Mouse (Mus musculus) neural tube, embryonic 15.5 days (tissue): ENCODE results near the gene Mctp2. TPM values are rescaled to one million over a fixed set of nuclear protein-coding genes. Genes with fewer than 3 reads are reported as not detected.

Experiments
- ATAC-seq: fragments of 200-750 bp; cut with Nextera tagmentation; 2 replicates; pipeline ENCODE4 v1.8.0; 2017; ENCODE audit warnings: mild to moderate bottlenecking, moderate TSS enrichment, moderate library complexity; ENCODE audit not compliant: low FRiP score
- H3K27ac ChIP-seq: fragments of 300-500 bp; sonication (generic); replicated peaks from 2 replicates; pipeline ENCODE4 v1.5.1; 2015; ENCODE audit warnings: mild to moderate bottlenecking, inconsistent platforms
- H3K27me3 ChIP-seq: fragments of 300-500 bp; sonication (generic); replicated peaks from 2 replicates; pipeline ENCODE4 v1.6.1; 2015; ENCODE audit warnings: inconsistent platforms
- H3K36me3 ChIP-seq: fragments of 300-500 bp; sonication (generic); 2 replicates; pipeline ENCODE4 v1.6.1; 2015; ENCODE audit warnings: inconsistent platforms
- H3K4me1 ChIP-seq: fragments of 300-500 bp; sonication (generic); 2 replicates; pipeline ENCODE4 v1.6.1; 2015; ENCODE audit warnings: inconsistent platforms
- H3K4me2 ChIP-seq: fragments of 300-500 bp; sonication (generic); 2 replicates; pipeline ENCODE4 v1.6.1; 2015; ENCODE audit warnings: inconsistent platforms, mild to moderate bottlenecking, moderate library complexity
- H3K4me3 ChIP-seq: fragments of 300-500 bp; sonication (generic); replicated peaks from 2 replicates; pipeline ENCODE4 v1.5.1; 2015; ENCODE audit warnings: mild to moderate bottlenecking, inconsistent platforms
- H3K9ac ChIP-seq: fragments of 300-500 bp; sonication (generic); replicated peaks from 2 replicates; pipeline ENCODE4 v1.6.1; 2015; ENCODE audit warnings: mild to moderate bottlenecking, inconsistent platforms
- H3K9me3 ChIP-seq: fragments of 300-500 bp; sonication (generic); replicated peaks from 2 replicates; pipeline ENCODE4 v1.6.1; 2016; ENCODE audit warnings: inconsistent platforms
- WGBS: fragments of 180-500 bp; shearing (Covaris S2); methylation state at CpG from one replicate; pipeline ENCODE4 v1.1.7; 2015; ENCODE audit warnings: mixed read lengths; 5-methylcytosine and 5-hydroxymethylcytosine counted together
- polyA plus RNA-seq: library from polyadenylated mRNA; unstranded; fragments of >200 nt; fragmentation: Nextera tagmentation; extraction: Ambion mirVana; gene quantifications from 2 replicates; pipeline ENCODE4 v1.2.1, GENCODE M21; 2015

Gene Mctp2
- 1.5 and 2.3 TPM in 2 replicates for polyA plus RNA-seq

DNA sequence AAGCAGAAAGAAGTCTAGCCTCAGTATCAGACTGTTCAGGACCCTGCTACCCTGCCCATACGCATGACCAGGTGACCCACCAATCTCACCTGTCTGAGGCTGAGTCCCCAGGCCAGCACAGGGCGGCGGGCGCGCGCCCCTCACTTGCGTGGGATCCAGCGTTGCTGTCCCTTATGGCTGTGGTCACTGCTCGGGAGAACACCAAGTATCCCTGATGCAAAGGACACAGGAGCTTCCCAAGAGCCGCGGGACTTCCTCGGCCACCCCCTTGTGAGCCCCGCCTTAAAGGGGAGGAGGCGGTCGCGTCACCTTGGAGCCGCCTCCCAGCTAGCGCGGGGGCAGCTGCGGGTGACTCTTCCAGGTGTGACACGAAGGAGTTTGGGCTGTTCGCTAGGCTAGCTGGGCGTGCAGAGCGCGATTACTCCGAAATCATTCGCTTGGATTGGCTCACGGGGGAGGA is at the start of gene Mctp2:
Gene Mctp2, minus strand, starts transcription at position 227 of the 460 bp plus-strand sequence.
- Histone ChIP-seq H3K4me1 (peaks cover 15% of the 10 kb centered on the region), H3K4me3 (peak within 1 kb of the TSS; percentile 49), H3K9me3 (no peaks in the 10 kb centered on the region), H3K27ac (no peak within 1 kb of the TSS), H3K36me3 (no peaks in the 10 kb centered on the region), H3K9ac (peak within 1 kb of the TSS; percentile 38), H3K4me2 (peak within 1 kb of the TSS; percentile 99), H3K27me3 (peaks cover 14% of the 10 kb centered on the region)
- WGBS = under 1% methylated on average over 28 of the region's 28 CpGs
- ATAC-seq = peak; percentile 31; the same call in 1 of the 2 replicates

DNA sequence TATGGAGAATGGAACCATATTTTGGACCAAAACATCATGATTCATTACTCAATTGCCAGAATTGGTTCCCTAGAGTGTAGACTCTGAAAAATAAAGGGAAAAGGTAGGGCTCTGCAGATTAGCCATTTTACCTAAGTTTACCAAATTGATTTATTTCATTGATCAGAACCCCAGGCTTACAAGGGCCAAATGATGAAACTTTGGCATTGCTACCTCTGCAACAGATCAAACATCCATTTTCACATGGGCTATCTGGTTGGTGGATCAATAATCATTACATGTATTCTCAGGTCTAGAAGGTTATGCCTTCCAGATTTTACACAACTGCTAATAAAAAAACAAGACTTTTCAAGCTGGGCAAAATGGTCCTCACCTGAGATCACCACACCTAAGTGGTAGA is 39.5 kb upstream of the Mctp2 start:
- Histone ChIP-seq H3K4me2 (no peak overlapping the region), H3K27ac (no peak overlapping the region), H3K9ac (no peak overlapping the region), H3K4me1 (no peaks in the 10 kb centered on the region), H3K27me3 (no peaks in the 10 kb centered on the region), H3K9me3 (no peaks in the 10 kb centered on the region), H3K36me3 (no peaks in the 10 kb centered on the region), H3K4me3 (no peak overlapping the region)
- no peak for ATAC-seq

DNA sequence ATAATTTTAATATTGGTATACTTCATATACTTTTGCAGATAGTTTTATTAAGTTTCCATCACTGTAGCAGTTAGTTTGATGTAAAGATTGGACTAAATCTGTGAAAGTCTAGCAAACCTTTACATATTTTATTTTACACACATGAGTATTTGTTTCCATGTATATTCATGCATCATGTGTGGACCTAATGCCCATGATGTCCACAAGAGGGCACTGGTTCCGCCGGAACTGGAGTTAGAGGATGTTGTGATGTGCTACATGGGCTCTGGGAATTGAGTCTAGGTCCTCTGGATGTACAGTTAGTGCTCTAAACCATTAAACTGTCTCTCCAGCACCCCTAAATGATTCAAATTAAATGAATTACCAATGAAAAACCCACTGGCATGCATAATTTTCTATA is 37.3 kb upstream of the Mctp2 start:
- no peak for ATAC-seq
- no peak overlapping the region for H3K27ac ChIP-seq
- 73% methylated on average over 2 of the region's 2 CpGs for WGBS
- no peak overlapping the region for H3K4me3 ChIP-seq
- no peaks in the 10 kb centered on the region for H3K27me3 ChIP-seq
- H3K9ac ChIP-seq = no peak overlapping the region
- H3K4me2 ChIP-seq = no peak overlapping the region
- no peaks in the 10 kb centered on the region for H3K4me1 ChIP-seq
- no peaks in the 10 kb centered on the region for H3K9me3 ChIP-seq
- no peaks in the 10 kb centered on the region for H3K36me3 ChIP-seq

- Histone ChIP-seq H3K4me3 (no peak overlapping the region), H3K4me2 (no peak overlapping the region), H3K9ac (no peak overlapping the region), H3K36me3 (no peaks in the 10 kb centered on the region), H3K9me3 (no peaks in the 10 kb centered on the region), H3K27me3 (no peaks in the 10 kb centered on the region), H3K27ac (no peak overlapping the region), H3K4me1 (no peaks in the 10 kb centered on the region)
- no peak for ATAC-seq
- WGBS = 71% methylated on average over 2 of the region's 2 CpGs
Observed at GRCm38 (mm10) chr7:72342822-72343221, 36.4 kb upstream of the Mctp2 start.

GRCm38 (mm10) chr7:72325961-72326360 is 19.6 kb upstream of the Mctp2 start:
- 81% methylated on average over 5 of the region's 5 CpGs for WGBS
- H3K9ac ChIP-seq = no peak overlapping the region
- no peaks in the 10 kb centered on the region for H3K27me3 ChIP-seq
- no peaks in the 10 kb centered on the region for H3K9me3 ChIP-seq
- H3K4me1 ChIP-seq = no peaks in the 10 kb centered on the region
- no peaks in the 10 kb centered on the region for H3K36me3 ChIP-seq
- H3K4me3 ChIP-seq = no peak overlapping the region
- H3K4me2 ChIP-seq = no peak overlapping the region
- no peak overlapping the region for H3K27ac ChIP-seq
- no peak for ATAC-seq

- Histone ChIP-seq H3K4me2 (no peak overlapping the region), H3K9ac (no peak overlapping the region), H3K27ac (no peak overlapping the region), H3K27me3 (no peaks in the 10 kb centered on the region), H3K4me1 (no peaks in the 10 kb centered on the region), H3K36me3 (no peaks in the 10 kb centered on the region), H3K4me3 (no peak overlapping the region), H3K9me3 (no peaks in the 10 kb centered on the region)
- WGBS = 57% methylated on average over 4 of the region's 4 CpGs
- no peak for ATAC-seq
Observed at GRCm38 (mm10) chr7:72320906-72321305, 14.5 kb upstream of the Mctp2 start.

GRCm38 (mm10) chr7:72320441-72320840 is 14.0 kb upstream of the Mctp2 start:
- Histone ChIP-seq H3K4me1 (no peaks in the 10 kb centered on the region), H3K27me3 (no peaks in the 10 kb centered on the region), H3K9me3 (no peaks in the 10 kb centered on the region), H3K4me2 (no peak overlapping the region), H3K4me3 (no peak overlapping the region), H3K36me3 (no peaks in the 10 kb centered on the region), H3K9ac (no peak overlapping the region), H3K27ac (no peak overlapping the region)
- no peak for ATAC-seq
- WGBS = 75% methylated on average over 4 of the region's 4 CpGs

DNA sequence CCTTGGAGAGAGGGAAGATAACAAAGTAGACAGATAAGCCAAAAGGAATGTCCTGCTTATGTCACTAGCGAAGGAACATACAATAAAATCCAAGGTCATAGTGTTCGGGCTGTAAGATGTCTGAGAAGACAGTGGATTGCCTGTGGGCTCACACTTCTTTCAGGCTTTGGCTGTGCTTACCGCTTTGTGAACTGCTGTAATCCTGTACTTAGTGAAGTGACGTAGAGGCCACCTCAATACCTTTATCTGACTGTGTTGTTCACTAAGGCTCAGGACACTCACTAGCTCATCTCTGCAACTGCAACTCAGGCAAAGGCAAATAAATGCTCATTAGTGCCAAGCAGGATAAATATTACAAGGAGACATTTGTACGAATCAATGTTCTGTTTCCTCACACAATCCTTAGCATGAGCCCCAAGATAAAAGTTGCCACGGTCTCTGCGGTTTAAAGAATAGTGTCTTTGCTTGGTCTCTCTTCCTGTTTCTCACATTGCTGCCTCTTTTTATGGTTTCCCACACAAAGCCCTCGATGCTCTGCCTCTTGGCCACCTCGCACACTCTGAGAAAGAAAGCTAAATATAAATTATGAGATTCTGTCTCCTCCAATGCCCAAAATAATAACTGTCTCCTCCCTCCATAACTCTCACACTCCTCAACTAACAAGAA is 8.1 kb upstream of the Mctp2 start:
- H3K27ac ChIP-seq = no peak overlapping the region
- H3K4me1 ChIP-seq = no peaks in the 10 kb centered on the region
- 80% methylated on average over 9 of the region's 9 CpGs for WGBS
- no peaks in the 10 kb centered on the region for H3K27me3 ChIP-seq
- no peak overlapping the region for H3K4me3 ChIP-seq
- H3K36me3 ChIP-seq = no peaks in the 10 kb centered on the region
- H3K9ac ChIP-seq = no peak overlapping the region
- no peak for ATAC-seq
- no peak overlapping the region for H3K4me2 ChIP-seq
- no peaks in the 10 kb centered on the region for H3K9me3 ChIP-seq

DNA sequence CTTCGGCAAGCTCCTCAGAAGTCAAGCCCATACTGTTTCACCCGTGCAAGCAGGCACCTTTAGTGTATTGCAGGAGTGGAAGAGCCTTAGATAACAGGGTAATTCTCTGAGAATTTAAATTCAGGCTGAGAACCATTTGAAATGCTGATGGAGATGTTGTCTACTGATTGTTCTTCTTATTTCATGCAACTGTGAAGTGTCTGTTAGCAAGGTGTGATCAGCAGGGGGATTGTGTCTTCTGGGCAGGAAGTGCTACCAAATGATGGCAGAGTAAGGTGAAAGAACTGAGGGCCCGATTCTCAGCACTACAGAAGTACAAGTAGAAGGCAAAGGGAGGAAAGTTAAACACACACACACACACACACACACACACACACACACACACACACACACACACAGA is 7.5 kb upstream of the Mctp2 start:
- H3K4me2 ChIP-seq = no peak overlapping the region
- WGBS = 68% methylated on average over 3 of the region's 3 CpGs
- no peaks in the 10 kb centered on the region for H3K9me3 ChIP-seq
- no peak for ATAC-seq
- no peak overlapping the region for H3K4me3 ChIP-seq
- H3K27ac ChIP-seq = no peak overlapping the region
- no peaks in the 10 kb centered on the region for H3K4me1 ChIP-seq
- H3K9ac ChIP-seq = no peak overlapping the region
- H3K27me3 ChIP-seq = no peaks in the 10 kb centered on the region
- H3K36me3 ChIP-seq = no peaks in the 10 kb centered on the region

DNA sequence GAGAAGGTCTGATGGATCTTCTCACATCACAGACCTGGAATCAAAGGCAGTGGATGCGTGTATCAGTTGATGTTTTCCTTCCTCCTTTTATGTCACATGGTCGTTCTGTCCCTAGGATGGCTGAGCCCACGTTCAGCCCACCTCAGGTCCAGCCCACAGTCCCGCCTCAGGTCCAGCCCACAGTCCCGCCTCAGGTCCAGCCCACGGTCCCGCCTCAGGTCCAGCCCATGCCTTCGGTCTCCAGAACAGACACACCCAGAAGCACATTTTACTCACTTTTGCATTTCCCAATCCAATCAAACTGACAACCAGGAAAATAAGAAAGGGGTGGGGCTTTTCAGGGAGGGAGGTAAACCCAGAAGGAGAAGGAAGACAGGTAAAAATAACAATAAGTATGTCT is 5.2 kb upstream of the Mctp2 start:
- H3K4me2 ChIP-seq = no peak overlapping the region
- no peak overlapping the region for H3K27ac ChIP-seq
- no peaks in the 10 kb centered on the region for H3K36me3 ChIP-seq
- no peak overlapping the region for H3K9ac ChIP-seq
- H3K27me3 ChIP-seq = peaks cover 7% of the 10 kb centered on the region
- no peak for ATAC-seq
- no peak overlapping the region for H3K4me3 ChIP-seq
- H3K9me3 ChIP-seq = no peaks in the 10 kb centered on the region
- WGBS = 65% methylated on average over 8 of the region's 8 CpGs
- peaks cover 3% of the 10 kb centered on the region for H3K4me1 ChIP-seq

DNA sequence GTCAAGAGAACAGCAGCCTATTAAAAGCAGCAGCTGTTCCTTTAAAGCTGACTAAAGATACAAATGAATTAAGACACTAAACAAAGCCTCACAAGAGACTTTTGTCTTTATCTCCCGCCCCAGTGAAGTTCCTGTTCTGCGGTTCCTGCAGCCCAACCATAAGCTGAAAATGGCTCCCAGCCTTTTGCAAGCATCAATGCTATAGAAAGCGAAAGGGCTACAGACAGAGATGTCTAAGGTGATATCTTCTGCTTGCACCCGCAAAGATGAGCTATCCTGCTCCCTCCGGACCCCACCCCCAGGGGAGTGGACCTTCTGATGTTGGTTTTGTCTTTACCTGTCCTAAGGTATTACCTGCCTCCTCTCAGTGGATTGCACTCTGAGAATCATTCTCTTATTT is 1.7 kb upstream of the Mctp2 start:
- H3K4me1 ChIP-seq = peaks cover 15% of the 10 kb centered on the region
- no peak overlapping the region for H3K4me3 ChIP-seq
- H3K9me3 ChIP-seq = no peaks in the 10 kb centered on the region
- H3K27ac ChIP-seq = no peak overlapping the region
- H3K36me3 ChIP-seq = no peaks in the 10 kb centered on the region
- no peak overlapping the region for H3K4me2 ChIP-seq
- WGBS = 74% methylated on average over 5 of the region's 5 CpGs
- peaks cover 14% of the 10 kb centered on the region for H3K27me3 ChIP-seq
- no peak overlapping the region for H3K9ac ChIP-seq
- ATAC-seq = no peak

GRCm38 (mm10) chr7:72306847-72307246 is 439 bp upstream of the Mctp2 start:
- no peaks in the 10 kb centered on the region for H3K36me3 ChIP-seq
- peak overlapping the region; percentile 38; the same call in 1 of the 2 replicates for H3K9ac ChIP-seq
- peaks cover 14% of the 10 kb centered on the region for H3K27me3 ChIP-seq
- H3K27ac ChIP-seq = no peak overlapping the region
- H3K4me2 ChIP-seq = peak overlapping the region; percentile 99
- ATAC-seq = no peak
- peaks cover 15% of the 10 kb centered on the region for H3K4me1 ChIP-seq
- H3K9me3 ChIP-seq = no peaks in the 10 kb centered on the region
- WGBS = 17% methylated on average over 7 of the region's 7 CpGs
- H3K4me3 ChIP-seq = peak overlapping the region; percentile 49
